Mouse (Mus musculus) heart, embryonic 11.5 days (tissue): ENCODE measurements around the gene Npr2. TPM values are rescaled to one million over a fixed set of nuclear protein-coding genes. Genes with fewer than 3 reads are reported as not detected.

ENCODE experiments used
- ATAC-seq: fragments of 200-750 bp; cut with Nextera tagmentation; replicated peaks from 2 replicates; pipeline ENCODE4 v1.8.0; 2017; ENCODE audit warnings: moderate library complexity; ENCODE audit not compliant: insufficient number of reproducible peaks, low FRiP score, low TSS enrichment
- H3K27ac ChIP-seq: fragments of 300-500 bp; sonication (generic); 2 replicates; pipeline ENCODE4 v1.5.1; 2014; ENCODE audit warnings: mild to moderate bottlenecking, low read depth, low read length
- H3K27me3 ChIP-seq: fragments of 300-500 bp; sonication (generic); 2 replicates; pipeline ENCODE4 v1.6.1; 2014; ENCODE audit warnings: mild to moderate bottlenecking, low read length, mixed read lengths; ENCODE audit not compliant: control insufficient read depth, insufficient read depth
- H3K36me3 ChIP-seq: fragments of 300-500 bp; sonication (generic); 2 replicates; pipeline ENCODE4 v1.6.1; 2014; ENCODE audit warnings: mild to moderate bottlenecking, low read length, moderate library complexity, mixed read lengths; ENCODE audit not compliant: control insufficient read depth, insufficient read depth
- H3K4me1 ChIP-seq: fragments of 300-500 bp; sonication (generic); 2 replicates; pipeline ENCODE4 v1.6.1; 2014; ENCODE audit warnings: low read length; ENCODE audit not compliant: control insufficient read depth, insufficient read depth
- H3K4me2 ChIP-seq: fragments of 300-500 bp; sonication (generic); 2 replicates; pipeline ENCODE4 v1.6.1; 2014; ENCODE audit warnings: mild to moderate bottlenecking, moderate library complexity
- H3K4me3 ChIP-seq: fragments of 300-500 bp; sonication (generic); 2 replicates; pipeline ENCODE4 v1.5.1; 2014; ENCODE audit warnings: low read depth, low read length
- H3K9ac ChIP-seq: fragments of 300-500 bp; sonication (generic); 2 replicates; pipeline ENCODE4 v1.6.1; 2014; ENCODE audit warnings: mild to moderate bottlenecking, low read depth, low read length, moderate library complexity
- H3K9me3 ChIP-seq: fragments of 300-500 bp; sonication (generic); replicated peaks from 2 replicates; pipeline ENCODE4 v1.6.1; 2016; ENCODE audit warnings: low read length; ENCODE audit not compliant: control insufficient read depth
- WGBS: fragments of 180-500 bp; shearing (Covaris S2); extraction: QIAGEN DNeasy Blood & Tissue Kit; methylation state at CpG from one replicate; pipeline ENCODE4 v1.1.7; 2014; ENCODE audit not compliant: insufficient replicate concordance; 5-methylcytosine and 5-hydroxymethylcytosine counted together
- polyA plus RNA-seq: library from polyadenylated mRNA; unstranded; fragments of >200 nt; fragmentation: Nextera tagmentation; extraction: Ambion mirVana; gene quantifications from 2 replicates; pipeline ENCODE4 v1.2.1, GENCODE M21; 2014

Gene Npr2
- 7.2 and 7.8 TPM in 2 replicates for polyA plus RNA-seq

DNA sequence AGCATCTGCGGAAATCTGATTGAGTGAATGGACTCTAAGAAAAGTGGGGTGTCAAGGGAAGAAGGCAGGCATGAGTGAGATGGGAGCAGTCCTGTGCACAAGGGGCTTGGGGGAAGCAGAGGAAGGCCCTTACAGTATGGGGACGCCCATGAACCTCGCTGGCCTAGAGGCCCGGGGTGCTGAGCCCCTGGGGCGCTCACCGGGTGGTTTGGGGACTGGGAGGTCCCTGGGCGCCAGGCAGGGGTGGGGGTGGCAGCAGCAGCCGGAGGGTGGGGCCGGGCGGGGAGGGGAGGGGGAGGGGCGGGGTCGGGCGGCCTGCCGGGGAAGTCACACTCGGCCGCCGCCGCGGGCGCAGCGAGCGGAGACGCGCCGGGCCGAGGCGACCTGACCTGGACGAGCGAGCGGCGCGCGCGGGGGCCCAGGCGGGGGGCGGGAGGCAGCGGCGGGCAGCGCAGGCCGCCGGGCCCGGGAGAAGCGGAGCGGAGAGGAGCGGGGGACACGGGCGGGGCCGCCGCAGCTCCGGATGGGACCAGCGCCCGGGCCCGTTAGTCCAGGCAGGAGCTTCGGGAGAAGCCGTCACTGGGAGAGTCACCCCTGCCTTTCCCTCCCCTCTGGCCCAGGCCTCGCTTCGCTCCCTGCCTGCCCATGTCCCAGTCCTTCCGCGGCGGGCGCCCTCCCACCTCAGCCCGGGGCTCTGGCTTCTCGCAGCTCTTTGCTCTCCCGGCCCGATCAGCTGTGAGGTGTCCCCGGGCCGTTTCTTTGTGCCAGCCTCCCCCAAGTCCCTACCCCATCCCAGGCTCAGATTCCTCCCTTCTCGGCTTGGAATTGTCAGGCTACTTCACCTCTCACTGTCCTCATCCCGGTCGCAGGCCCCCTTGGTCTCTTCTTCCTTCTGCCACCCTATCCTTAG is at the start of gene Npr2:
Gene Npr2, plus strand, starts transcription at position 890 of the 910 bp plus-strand sequence.
- under 1% methylated on average over 47 of the region's 70 CpGs for WGBS
- peak within 1 kb of the TSS; percentile 58 for H3K27ac ChIP-seq
- peak; percentile 53; the same call in 1 of the 2 replicates for ATAC-seq
- H3K36me3 ChIP-seq: no peaks in the 10 kb centered on the region
- peak within 1 kb of the TSS; percentile 94 for H3K4me2 ChIP-seq
- peak within 1 kb of the TSS; percentile 79 for H3K9ac ChIP-seq
- H3K27me3 ChIP-seq: peaks cover 13% of the 10 kb centered on the region
- peak within 1 kb of the TSS; percentile 65 for H3K4me3 ChIP-seq
- H3K4me1 ChIP-seq: peaks cover 14% of the 10 kb centered on the region
- no peaks in the 10 kb centered on the region for H3K9me3 ChIP-seq

DNA sequence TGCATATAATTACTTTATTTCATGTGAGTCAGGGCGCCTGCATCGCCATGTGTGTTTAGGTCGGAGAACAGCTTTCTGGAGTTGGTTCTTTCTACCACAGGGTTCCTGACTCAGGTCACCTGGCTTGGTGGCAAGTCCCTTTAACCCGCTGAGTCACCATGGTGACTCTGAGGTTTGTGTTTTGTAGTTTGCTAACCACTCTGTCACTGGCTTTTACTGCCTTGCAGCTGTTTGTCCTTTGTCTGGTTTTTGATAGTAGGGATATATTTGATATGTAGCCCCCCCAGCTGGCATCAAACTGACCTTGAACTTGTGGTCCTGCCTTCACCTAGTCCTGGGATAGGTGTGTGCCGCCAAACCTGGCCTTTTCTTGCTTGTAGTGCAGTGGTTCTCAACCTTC is 49.5 kb upstream of the Npr2 start:
- no peak for ATAC-seq
- 92% methylated on average over 5 of the region's 5 CpGs for WGBS
- Histone ChIP-seq H3K4me1 (peaks cover 11% of the 10 kb centered on the region), H3K9ac (no peak overlapping the region), H3K9me3 (no peaks in the 10 kb centered on the region), H3K36me3 (peaks cover 14% of the 10 kb centered on the region), H3K4me2 (no peak overlapping the region), H3K27me3 (no peaks in the 10 kb centered on the region), H3K4me3 (no peak overlapping the region), H3K27ac (no peak overlapping the region)

DNA sequence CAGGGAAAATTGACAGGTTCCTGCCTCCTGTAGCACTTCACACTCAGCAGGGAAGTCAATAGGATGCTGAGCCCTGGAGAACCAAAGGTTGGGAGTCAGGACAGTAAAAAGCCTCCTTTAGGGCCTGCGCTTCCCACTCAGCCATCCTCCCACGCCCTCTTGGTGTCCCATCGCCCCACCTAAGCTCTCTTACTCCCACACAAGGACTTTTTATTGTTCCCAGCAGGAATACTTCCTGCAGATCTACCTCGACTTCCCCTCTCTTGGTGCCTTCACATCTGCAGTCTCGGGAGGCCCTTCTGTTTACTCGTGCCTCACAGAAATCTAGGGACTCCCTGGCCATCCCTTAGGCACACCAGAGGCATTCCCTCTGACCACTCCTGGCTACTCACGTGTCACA is 48.3 kb upstream of the Npr2 start:
- 55% methylated on average over 7 of the region's 7 CpGs for WGBS
- Histone ChIP-seq H3K27me3 (no peaks in the 10 kb centered on the region), H3K9me3 (no peaks in the 10 kb centered on the region), H3K4me1 (peaks cover 11% of the 10 kb centered on the region), H3K9ac (no peak overlapping the region), H3K36me3 (peaks cover 14% of the 10 kb centered on the region), H3K27ac (no peak overlapping the region), H3K4me2 (no peak overlapping the region), H3K4me3 (no peak overlapping the region)
- ATAC-seq: no peak

DNA sequence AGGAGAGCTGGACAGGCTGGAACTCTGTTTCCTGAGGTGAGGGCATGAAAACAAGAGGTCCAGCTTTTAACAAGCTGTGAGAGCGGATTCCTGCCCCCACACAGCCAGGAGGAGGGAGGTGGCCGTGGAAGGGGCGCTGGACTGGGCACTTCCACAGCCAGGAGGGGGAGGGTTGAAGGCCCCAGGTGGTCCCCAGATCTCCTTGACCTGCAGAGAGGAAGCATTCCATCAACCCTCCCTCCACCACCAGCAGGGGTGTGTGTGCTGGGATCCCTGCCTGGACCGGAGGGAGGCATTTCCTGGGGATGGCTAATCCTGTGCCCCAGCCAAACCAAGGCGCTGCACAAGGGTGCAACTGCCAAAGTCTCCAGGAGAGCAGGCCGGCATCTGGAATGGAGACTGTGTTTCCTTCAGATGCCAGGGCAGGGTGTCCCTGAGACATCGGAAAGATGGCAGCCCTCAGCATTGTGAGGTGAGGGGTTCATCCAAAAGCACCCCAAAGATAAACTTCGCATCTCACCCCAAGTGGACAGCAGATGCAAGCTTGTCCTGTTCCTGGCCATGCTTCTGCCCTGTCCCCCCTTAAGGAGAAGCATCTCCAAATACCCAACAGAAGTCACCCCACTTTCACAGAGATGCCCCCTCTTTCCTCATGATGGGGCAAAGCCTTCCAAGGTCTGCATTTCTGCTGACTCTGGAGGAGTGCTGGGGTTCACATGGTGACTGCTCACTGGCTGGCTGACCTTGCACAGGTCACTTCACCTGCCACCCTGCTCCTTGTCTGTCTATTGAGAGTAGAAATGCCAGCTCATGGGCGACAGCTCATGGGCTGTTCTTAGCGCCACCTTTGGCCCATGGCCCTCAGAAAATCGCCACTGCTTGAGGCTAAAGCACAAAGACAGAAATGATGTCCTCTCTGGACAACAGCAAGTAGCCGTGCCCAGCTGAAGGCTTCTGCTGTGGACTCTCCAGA is 47.0 kb upstream of the Npr2 start, which contains the start of gene Msmp:
Gene Msmp, minus strand, starts transcription at position 51 of the 973 bp plus-strand sequence.
- H3K36me3 ChIP-seq: peaks cover 14% of the 10 kb centered on the region
- H3K4me1 ChIP-seq: peaks cover 6% of the 10 kb centered on the region
- no peaks in the 10 kb centered on the region for H3K9me3 ChIP-seq
- H3K27me3 ChIP-seq: no peaks in the 10 kb centered on the region
- H3K4me2 ChIP-seq: no peak within 1 kb of the TSS
- H3K9ac ChIP-seq: no peak within 1 kb of the TSS
- no peak within 1 kb of the TSS for H3K4me3 ChIP-seq
- no peak for ATAC-seq
- H3K27ac ChIP-seq: no peak within 1 kb of the TSS
- 55% methylated on average over 12 of the region's 12 CpGs for WGBS

DNA sequence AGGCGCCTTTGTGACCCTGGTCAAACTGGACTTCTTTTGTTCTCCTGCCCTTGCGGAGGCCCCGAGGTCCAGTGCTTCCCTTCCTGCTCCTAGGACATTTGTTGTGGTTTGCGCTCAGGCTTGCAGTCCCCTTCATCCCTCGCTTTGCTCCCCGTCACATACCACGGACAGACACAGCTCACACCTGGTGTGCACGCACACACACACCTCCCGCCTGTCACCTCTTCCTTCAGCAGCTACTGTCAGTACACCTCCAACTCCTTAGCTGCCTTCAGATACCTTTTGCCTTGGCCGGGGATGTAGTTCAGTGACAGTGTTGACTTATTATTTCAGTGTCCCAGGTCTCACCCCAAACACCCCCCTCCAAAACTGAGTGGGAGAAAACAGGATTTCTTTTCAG is 46.1 kb upstream of the Npr2 start:
- H3K4me3 ChIP-seq: no peak overlapping the region
- peaks cover 5% of the 10 kb centered on the region for H3K4me1 ChIP-seq
- no peak overlapping the region for H3K9ac ChIP-seq
- H3K27me3 ChIP-seq: no peaks in the 10 kb centered on the region
- WGBS: 43% methylated on average over 10 of the region's 10 CpGs
- H3K36me3 ChIP-seq: peaks cover 14% of the 10 kb centered on the region
- ATAC-seq: no peak
- H3K4me2 ChIP-seq: no peak overlapping the region
- H3K9me3 ChIP-seq: no peaks in the 10 kb centered on the region
- no peak overlapping the region for H3K27ac ChIP-seq

DNA sequence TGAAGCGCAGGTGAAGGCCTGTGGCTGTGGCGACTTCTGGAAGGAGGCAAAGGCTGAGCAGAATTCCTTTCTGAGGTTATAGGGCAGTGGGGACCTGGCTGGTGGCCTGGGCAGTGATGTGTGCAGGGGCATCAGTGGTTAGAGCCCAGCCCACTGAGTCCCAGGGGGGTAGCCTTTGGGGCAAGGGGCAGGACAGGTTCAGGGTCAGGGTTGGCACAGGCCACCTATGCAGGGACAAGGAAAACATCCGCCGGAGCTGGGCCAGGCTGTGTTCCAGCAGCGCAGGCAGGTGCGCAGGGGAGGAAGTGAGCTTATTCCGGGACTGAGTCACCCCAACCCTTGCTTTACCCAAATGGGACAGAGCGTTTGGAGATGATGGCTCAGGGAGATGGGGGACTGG is 45.3 kb upstream of the Npr2 start:
- no peak for ATAC-seq
- no peaks in the 10 kb centered on the region for H3K9me3 ChIP-seq
- WGBS: 66% methylated on average over 8 of the region's 8 CpGs
- H3K9ac ChIP-seq: 0 out of 2 replicates have a peak overlapping the region, but pooled peaks have one; percentile 6
- no peak overlapping the region for H3K4me3 ChIP-seq
- peaks cover 5% of the 10 kb centered on the region for H3K4me1 ChIP-seq
- H3K27ac ChIP-seq: no peak overlapping the region
- H3K4me2 ChIP-seq: no peak overlapping the region
- no peaks in the 10 kb centered on the region for H3K27me3 ChIP-seq
- H3K36me3 ChIP-seq: peaks cover 12% of the 10 kb centered on the region

DNA sequence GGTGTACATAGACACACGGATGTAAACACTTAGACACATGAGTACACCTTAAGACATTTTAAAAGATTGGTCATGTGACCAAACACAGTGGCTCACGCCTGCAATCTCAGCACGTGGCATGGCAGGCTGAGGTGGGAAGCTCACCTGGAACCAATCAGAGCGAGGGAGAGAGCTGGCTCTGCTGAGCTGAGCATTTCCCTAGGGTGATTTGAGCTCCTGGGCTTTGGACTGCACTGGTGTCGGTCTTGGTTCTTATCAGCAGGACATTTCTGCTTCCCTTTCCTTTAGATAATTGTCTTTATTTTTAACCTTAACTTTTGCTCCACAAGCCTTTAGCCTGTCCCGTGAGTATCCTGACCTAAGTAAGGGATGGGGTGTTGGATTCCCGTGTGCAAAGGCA is 44.1 kb upstream of the Npr2 start:
- Histone ChIP-seq H3K36me3 (0 out of 2 replicates have a peak, but pooled peaks cover 7% of the 10 kb centered on the region), H3K4me1 (peaks cover 5% of the 10 kb centered on the region), H3K27ac (no peak overlapping the region), H3K9me3 (no peaks in the 10 kb centered on the region), H3K4me3 (no peak overlapping the region), H3K27me3 (no peaks in the 10 kb centered on the region), H3K4me2 (no peak overlapping the region), H3K9ac (no peak overlapping the region)
- 35% methylated on average over 7 of the region's 7 CpGs for WGBS
- ATAC-seq: no peak

DNA sequence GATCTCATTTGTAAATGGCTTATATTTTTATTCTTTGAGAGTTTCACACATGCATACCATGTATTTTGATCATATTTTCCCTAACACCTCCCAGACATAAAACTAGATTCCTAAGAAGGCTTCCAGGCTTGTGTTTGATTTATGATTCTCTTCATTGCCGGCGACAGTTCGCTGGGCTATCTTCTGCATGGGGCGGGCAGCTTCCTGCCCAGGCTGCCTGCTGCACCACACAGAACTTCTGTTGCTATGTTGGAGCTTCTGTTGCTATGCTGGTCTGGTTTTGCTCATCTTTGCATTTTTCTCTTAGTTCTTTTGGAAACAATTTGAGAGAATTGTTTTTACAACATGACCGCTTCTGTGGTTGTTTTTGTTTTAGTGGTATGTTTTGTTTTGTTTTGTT is 40.2 kb upstream of the Npr2 start:
- H3K4me3 ChIP-seq: no peak overlapping the region

More for the DNA sequence above, 40.2 kb upstream of the Npr2 start:
- no peak for ATAC-seq
- Histone ChIP-seq H3K9me3 (no peaks in the 10 kb centered on the region), H3K4me1 (peaks cover 2% of the 10 kb centered on the region; the same call in 1 of the 2 replicates), H3K4me2 (no peak overlapping the region), H3K36me3 (no peaks in the 10 kb centered on the region), H3K27me3 (no peaks in the 10 kb centered on the region), H3K9ac (no peak overlapping the region), H3K27ac (no peak overlapping the region)
- 63% methylated on average over 5 of the region's 5 CpGs for WGBS
